Mouse (Mus musculus) yolk sac, embryonic 10.5 days (tissue): ENCODE data around the gene Des.

Source experiments
- DNase-seq: peaks from one replicate; pipeline ENCODE4 v3.0.0-alpha.2; 2017; ENCODE audit warnings: low spot score

Gene Des

GRCm38 (mm10) chr1:75384470-75385141 is 24.5 kb downstream of the Des start:
- DNase-seq: no peak

- no peak for DNase-seq
Observed at GRCm38 (mm10) chr1:75385142-75385730, 25.1 kb downstream of the Des start.

DNA sequence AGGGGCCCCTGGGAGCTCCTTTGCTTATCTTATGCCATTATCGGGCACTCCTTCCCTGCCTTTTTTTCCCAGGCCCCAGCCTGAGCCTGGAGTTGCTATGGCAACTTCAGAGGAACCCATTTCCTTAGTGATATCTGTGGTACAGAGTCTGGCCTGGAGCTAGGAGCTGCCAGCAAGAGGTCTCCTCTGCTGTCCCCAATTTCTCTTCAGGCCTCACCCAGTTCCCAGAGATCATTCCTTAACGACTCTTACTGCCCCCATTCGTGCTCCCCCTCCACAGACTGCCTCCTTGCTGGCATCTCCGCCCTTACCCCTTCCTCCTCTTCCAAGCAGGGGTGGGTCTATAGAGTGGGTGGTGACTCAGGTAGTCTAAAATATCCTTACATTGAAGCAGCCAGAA is 26.0 kb downstream of the Des start:
- DNase-seq: no peak

DNA sequence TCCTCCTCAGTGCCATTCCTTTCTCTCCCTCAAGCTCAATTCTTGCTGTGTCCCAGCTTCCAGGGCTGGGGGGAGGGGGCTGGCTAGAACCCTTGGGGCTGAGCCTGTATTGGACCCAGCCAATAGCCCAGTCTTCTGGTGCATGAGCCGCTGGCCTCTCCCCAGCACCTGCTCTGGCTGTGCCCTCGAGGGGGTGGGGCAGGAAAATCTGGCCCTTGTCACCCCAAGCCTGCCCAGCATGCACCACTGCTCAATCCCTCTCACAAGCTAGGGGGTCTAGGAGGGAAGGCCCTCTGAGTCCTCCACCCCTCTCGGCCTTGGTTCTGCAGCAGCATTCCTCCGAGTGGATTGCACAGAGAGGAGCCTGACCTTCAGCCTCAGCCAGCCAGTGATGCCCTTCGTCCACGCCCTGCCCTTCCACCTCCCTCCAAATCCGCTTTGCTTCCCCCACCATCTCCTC is 27.4 kb downstream of the Des start:
- no peak for DNase-seq

- DNase-seq: no peak
Observed at GRCm38 (mm10) chr1:75387929-75388897, 28.1 kb downstream of the Des start.

DNA sequence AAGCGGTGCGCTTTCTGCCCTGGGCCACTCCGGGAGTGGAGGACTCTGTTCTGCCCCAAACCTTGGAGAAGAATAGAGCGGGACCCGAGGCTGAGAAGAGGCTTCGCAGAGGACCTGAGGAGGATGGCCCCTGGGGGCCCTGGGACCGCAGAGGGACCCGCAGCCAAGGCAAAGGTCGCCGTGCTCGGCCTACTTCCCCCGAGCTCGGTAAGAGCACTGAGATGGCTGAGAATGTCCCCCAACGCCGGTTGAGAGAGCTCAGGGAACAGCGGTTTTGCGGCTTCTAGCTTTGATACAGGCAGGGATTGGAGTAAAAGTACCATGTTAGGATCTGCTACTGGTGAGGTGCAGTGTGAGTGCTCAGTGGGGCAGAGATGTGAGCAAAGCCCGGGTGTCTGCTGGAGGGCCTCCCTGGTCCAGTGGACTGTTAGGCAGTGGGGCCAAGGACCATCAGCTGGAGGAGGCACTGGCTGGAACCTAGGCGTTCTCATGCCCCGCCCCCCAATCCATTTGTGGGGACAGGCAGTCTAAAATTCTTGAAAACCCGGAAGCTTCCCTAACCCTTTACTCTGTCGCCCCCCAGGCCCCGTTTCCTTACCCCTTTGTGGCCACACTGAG is 28.9 kb downstream of the Des start:
- DNase-seq: no peak

DNA sequence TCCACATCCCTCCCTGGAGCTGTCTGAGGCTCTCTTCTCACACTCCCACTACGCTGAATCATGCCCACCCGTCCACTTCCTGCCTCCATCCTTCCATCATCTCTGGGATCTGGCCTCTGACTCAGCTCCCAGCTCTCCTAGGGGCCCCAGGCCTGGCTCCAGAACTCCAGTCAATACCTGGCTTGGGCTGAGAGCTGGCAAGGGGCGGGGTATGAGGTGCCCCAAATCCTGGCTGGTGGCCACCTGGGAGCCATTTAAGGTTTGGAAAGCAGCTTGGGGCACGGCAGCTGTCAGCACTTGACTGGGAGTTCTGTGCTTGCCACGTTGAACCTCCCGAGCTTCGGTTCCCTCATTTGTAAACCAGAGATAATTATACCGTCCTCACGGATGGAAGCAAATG is 33.0 kb downstream of the Des start:
- DNase-seq: no peak

GRCm38 (mm10) chr1:75393846-75394245 is 33.7 kb downstream of the Des start:
- no peak for DNase-seq

DNA sequence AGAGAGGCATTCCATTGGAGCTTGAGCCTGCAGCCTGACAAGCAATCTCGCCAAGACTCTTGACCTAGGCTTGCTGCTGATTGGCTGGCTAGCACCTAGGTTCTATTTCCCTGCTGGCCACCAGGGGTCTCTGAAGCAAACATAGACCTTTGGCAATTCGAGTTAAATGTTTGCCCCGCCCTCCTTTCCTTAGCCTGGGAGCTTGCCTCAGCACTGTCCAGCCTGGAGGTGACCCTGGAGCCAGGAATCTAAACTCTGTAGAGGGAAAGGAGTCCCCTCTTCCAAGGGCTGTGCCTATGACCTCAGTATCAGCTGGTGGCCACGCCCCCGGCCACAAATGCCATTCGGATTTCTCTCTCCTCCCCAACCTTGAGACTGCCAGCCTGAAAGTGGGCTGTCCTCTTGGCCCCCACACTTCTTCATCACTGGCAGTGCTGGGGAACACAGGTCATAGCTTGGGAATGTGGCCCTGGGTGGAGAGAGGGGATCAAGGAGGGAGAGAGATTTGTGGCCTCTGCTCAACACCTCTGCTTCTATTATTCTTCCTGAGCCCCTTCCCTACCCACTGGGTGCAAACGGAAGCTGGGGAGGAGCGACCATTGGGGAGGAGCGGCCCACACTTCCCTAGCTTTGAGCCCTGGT is 38.8 kb downstream of the Des start:
- peak; percentile 85 for DNase-seq

GRCm38 (mm10) chr1:75399755-75400492 is 39.8 kb downstream of the Des start:
- DNase-seq: peak; percentile 87

DNA sequence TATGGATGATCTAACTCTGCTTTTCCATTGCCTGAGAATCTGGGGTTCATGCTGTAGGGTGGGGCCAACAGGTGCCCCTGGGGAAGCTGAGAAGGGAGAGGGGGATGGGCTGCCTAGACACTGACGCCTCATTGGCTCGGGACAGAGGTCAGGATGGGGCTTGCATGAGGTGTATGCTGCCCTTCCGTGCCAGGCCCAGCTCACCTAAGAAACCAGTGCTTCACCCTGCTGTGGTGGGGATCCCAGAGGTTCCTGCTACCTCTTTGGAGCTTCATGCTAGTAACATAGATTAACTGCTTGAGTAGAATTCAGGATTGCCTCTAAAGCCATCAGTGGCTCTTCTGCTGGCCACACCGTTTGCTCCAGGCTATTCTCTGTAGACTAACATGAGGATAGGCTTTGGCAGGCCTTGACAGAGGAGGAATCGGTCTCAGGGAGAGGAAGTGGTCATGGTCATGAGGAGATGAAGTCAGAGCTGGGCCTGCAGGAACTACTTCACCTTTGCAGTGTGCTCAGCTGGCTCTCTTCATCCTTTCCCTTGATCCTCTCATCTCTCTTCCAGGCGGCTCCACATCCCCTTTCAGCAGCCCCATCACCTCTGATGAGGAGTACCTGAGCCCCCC is 40.5 kb downstream of the Des start:
- no peak for DNase-seq

DNA sequence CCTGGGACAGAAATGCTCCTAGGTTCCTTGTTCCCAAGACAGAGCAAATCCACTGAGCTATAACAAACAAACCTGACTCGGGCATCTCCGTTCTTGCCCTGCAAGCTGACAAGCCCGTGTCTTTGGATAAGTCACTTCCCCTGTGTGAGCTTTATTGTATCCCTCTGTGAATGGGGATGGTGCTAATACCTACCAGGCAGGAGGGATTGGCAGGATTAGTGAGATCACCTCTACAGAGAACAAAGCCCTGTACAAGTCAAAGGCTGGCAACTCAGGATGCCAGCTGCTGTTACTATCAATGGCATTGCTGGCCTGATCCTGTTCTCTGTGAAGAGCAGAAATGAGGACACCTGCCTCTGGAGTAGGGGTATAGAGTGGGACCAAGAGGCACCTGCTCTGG is 45.4 kb downstream of the Des start:
- no peak for DNase-seq

DNA sequence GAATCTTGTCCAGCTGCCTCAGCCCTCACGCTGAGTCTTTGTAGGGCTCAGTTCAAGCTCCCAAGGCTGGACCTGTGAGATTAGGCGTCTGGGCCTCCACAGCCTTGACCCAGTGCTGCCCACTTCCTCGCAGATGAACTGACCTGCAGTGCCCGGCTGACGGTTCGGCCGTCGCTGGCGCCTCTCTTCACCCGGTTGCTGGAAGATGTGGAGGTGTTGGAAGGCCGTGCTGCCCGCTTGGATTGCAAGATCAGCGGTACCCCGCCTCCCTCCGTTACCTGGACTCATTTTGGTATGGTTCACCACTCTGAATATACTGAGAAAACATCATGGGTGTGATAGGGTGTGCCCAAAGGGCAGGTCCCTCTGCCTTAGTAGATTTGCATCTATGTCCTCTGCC is 46.0 kb downstream of the Des start:
- no peak for DNase-seq

GRCm38 (mm10) chr1:75407056-75407455 is 46.9 kb downstream of the Des start:
- no peak for DNase-seq

- DNase-seq: no peak
Observed at GRCm38 (mm10) chr1:75408210-75408609, 48.1 kb downstream of the Des start.

DNA sequence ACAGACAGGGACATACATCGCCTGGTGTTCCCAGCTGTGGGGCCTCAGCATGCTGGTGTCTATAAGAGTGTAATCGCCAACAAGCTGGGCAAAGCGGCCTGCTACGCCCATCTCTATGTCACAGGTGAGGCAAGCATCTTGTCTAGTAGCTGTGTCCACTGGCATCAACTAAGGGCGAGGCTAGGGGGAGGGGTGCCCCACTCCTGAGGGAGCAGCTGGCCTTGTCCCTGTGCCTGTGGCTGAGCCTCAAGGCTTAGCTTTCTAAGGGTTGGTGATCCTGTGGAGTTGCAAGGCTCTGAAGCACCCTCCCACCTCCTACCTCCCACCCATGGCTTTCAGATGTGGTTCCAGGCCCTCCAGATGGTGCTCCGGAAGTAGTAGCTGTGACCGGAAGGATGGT is 49.8 kb downstream of the Des start:
- DNase-seq: no peak

GRCm38 (mm10) chr1:75412196-75412595 is 52.1 kb downstream of the Des start:
- no peak for DNase-seq

DNA sequence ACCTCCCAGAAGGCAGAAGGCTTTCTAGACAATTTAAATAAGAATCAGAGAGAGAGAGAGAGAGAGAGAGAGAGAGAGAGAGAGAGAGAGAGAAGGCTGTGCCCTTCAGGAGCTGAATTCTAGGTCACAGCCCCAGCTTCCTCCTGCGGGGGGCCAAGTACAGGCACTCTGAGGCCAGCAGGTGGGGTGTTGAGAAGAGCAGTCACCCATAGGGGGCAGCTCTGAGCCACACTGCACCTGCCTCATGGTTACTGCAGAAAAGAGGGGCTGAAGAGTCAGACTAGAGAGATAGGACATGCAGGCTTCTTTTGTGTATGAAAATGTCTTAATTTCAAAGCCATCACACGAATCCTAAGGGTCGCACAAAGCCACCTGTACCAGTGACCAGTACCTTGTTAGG is 53.6 kb downstream of the Des start:
- no peak for DNase-seq
